Mouse (Mus musculus): ENCODE measurements at regions not wholly inside any gene's neighbourhood (a gene's known extent, or its start where the extent isn't known, plus 50 kb on each side); places are given as distances from the start of the nearest gene placed in this dataset.
A peak's percentile ranks its signal among the peaks of the same experiment; 100 is the strongest.

DNA sequence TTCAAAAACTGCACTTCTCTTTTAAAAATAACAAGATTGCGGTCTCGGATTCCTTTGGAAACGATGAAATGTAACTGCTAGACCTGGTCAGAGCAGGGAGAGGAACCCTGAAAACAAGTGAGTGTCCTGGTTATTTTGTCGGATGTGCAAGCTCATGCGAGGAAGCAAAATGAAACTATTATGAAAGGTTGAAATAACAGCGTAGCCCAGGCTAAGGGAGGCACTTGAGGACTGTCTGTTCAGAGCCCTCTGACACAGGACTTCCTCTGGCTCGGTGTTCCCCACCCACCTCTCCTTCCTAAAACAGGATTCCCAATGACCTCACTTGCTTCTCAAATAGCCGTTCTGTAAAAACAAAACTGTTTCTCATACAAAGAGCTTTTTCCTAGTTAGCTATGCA is 51.3 kb upstream of the S1pr1 start:
- H3K27ac ChIP-seq (ENCODE audit: low read length): peak overlapping the region; percentile 72; the same call in 1 of the 2 replicates
- no peaks in the 10 kb centered on the region for H3K9me3 ChIP-seq (ENCODE audit: low read length)
- H3K4me2 ChIP-seq (replicated peaks; ENCODE audit: low read depth, low read length): peak overlapping the region; percentile 26; the same call in 1 of the 2 replicates
- WGBS: 34% methylated on average over 8 of the region's 8 CpGs
- H3K9ac ChIP-seq (replicated peaks; ENCODE audit: low read length): no peak overlapping the region
- no peak for ATAC-seq (ENCODE audit: low FRiP score, low TSS enrichment)
- H3K4me3 ChIP-seq (ENCODE audit: low read length): 0 out of 2 replicates have a peak overlapping the region, but pooled peaks have one; percentile 15
- H3K4me1 ChIP-seq (ENCODE audit: insufficient read depth, low read length): no peaks in the 10 kb centered on the region
- H3K27me3 ChIP-seq (ENCODE audit: insufficient read depth, low read length): no peaks in the 10 kb centered on the region
- no peaks in the 10 kb centered on the region for H3K36me3 ChIP-seq (ENCODE audit: insufficient read depth, low read length)

DNA sequence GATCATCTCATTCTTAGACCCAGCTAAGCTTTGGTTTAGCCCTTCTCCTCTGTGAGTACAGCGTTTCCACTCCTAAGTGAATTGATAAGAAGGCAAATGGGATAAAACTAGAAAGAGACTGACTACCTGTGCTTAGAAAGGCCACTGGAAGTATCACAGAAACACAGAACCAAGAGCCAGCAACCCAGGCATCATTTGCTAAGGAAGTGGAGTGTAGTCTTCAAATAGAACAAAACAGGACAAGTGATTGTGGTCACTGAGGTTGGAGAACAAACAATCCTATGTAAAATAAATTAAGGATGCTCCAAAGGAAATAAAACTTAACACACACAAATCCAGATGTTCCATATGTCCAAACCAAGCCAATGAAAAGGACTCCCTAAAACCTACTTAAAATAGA is 53.4 kb upstream of the S1pr1 start:
- 97% methylated on average over 1 of the region's 1 CpGs for WGBS
- Histone ChIP-seq H3K27me3 (ENCODE audit: insufficient read depth, low read length) (no peaks in the 10 kb centered on the region), H3K4me2 (replicated peaks; ENCODE audit: low read depth, low read length) (no peak overlapping the region), H3K27ac (ENCODE audit: low read length) (peak overlapping the region; percentile 55; the same call in 1 of the 2 replicates), H3K9ac (replicated peaks; ENCODE audit: low read length) (no peak overlapping the region), H3K9me3 (ENCODE audit: low read length) (no peaks in the 10 kb centered on the region), H3K4me1 (ENCODE audit: insufficient read depth, low read length) (no peaks in the 10 kb centered on the region), H3K36me3 (ENCODE audit: insufficient read depth, low read length) (no peaks in the 10 kb centered on the region), H3K4me3 (ENCODE audit: low read length) (no peak overlapping the region)
- ATAC-seq (ENCODE audit: low FRiP score, low TSS enrichment): no peak

DNA sequence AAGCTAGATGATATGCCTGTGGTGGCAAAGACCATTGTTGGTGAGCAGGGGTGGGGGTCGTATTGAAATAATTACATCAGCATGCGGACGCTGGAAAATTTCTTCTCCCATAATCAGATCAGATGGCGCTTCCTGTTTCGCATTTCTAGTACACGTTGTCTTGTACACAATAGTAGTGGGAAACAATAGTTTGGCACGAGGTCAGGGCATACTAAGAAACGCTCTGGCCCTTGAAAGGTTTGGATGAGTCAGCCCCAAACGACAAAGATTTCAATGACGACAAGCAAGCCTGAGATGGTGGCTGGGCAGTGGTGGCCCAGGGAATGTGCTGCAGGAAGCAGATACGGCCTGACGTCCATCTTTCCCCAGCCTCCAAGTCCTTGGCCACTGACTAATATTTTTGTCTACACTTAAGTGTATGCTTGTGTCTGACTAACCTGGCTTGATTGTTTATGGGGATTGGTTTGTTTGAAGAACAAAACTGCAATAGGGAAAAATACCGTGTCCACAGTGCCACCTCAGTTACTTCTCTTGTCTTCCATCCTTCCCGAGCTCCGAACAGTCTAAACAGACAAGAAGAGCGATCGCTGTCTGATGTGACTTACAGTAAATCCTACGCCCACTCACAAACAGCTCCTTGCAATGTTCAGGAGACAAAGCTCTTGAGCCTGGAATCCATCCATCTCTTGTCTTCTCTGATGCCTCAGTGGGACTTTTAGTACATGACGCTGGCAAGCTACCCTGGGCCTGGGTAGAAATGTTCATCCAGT is 54.1 kb upstream of the S1pr1 start:
- Histone ChIP-seq H3K36me3 (ENCODE audit: insufficient read depth, low read length) (no peaks in the 10 kb centered on the region), H3K9me3 (ENCODE audit: low read length) (no peaks in the 10 kb centered on the region), H3K9ac (replicated peaks; ENCODE audit: low read length) (no peak overlapping the region), H3K27me3 (ENCODE audit: insufficient read depth, low read length) (no peaks in the 10 kb centered on the region), H3K27ac (ENCODE audit: low read length) (0 out of 2 replicates have a peak overlapping the region, but pooled peaks have one; percentile 32), H3K4me3 (ENCODE audit: low read length) (no peak overlapping the region), H3K4me2 (replicated peaks; ENCODE audit: low read depth, low read length) (no peak overlapping the region), H3K4me1 (ENCODE audit: insufficient read depth, low read length) (no peaks in the 10 kb centered on the region)
- peak; percentile 31; the same call in 1 of the 2 replicates for ATAC-seq (ENCODE audit: low FRiP score, low TSS enrichment)
- 82% methylated on average over 19 of the region's 19 CpGs for WGBS

DNA sequence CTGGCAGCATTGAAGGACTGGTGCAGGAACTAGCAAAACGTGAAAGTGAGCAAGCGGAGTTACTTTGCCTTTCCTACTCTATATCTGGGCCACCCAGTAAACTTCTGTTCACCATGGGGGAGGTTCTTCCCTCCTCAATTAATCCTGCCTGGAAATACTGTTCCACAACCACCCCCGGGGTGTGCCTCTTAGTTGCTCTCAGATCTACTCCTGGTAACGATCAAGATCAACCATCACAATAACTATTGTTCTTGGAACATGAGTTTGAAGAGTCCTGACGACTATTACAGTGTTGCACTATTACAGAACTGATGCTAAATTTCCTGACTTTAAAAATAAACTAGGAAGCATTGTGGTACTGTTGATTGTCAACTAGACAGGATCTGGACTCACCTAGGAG is 57.8 kb upstream of the S1pr1 start:
- ATAC-seq (ENCODE audit: low FRiP score, low TSS enrichment): no peak
- Histone ChIP-seq H3K36me3 (ENCODE audit: insufficient read depth, low read length) (no peaks in the 10 kb centered on the region), H3K4me2 (replicated peaks; ENCODE audit: low read depth, low read length) (no peak overlapping the region), H3K9me3 (ENCODE audit: low read length) (no peaks in the 10 kb centered on the region), H3K4me1 (ENCODE audit: insufficient read depth, low read length) (no peaks in the 10 kb centered on the region), H3K27ac (ENCODE audit: low read length) (no peak overlapping the region), H3K27me3 (ENCODE audit: insufficient read depth, low read length) (no peaks in the 10 kb centered on the region), H3K9ac (replicated peaks; ENCODE audit: low read length) (no peak overlapping the region), H3K4me3 (ENCODE audit: low read length) (no peak overlapping the region)
- 77% methylated on average over 5 of the region's 5 CpGs for WGBS

DNA sequence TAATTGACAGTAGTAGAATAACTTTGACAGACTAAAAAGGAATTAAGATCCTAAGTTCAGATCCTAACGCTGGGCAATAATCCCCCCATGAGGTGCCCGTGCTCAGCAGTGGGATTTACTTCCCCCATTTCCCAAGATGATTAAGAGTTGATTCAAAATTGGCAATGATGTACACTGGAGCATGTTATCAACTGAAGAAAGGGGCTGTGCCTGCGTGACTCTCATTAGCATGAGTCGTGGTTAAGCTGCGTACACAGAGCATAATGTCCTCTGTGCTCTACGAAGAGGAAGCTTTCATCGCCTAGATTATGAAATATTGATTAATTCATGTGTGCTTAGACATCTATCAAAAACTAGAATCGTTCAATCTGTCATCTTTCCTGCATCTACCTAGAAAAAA is 59.4 kb upstream of the S1pr1 start:
- Histone ChIP-seq H3K36me3 (ENCODE audit: insufficient read depth, low read length) (no peaks in the 10 kb centered on the region), H3K4me2 (replicated peaks; ENCODE audit: low read depth, low read length) (no peak overlapping the region), H3K4me3 (ENCODE audit: low read length) (no peak overlapping the region), H3K4me1 (ENCODE audit: insufficient read depth, low read length) (no peaks in the 10 kb centered on the region), H3K27ac (ENCODE audit: low read length) (no peak overlapping the region), H3K9me3 (ENCODE audit: low read length) (no peaks in the 10 kb centered on the region), H3K9ac (replicated peaks; ENCODE audit: low read length) (no peak overlapping the region), H3K27me3 (ENCODE audit: insufficient read depth, low read length) (no peaks in the 10 kb centered on the region)
- no peak for ATAC-seq (ENCODE audit: low FRiP score, low TSS enrichment)
- 80% methylated on average over 8 of the region's 8 CpGs for WGBS

DNA sequence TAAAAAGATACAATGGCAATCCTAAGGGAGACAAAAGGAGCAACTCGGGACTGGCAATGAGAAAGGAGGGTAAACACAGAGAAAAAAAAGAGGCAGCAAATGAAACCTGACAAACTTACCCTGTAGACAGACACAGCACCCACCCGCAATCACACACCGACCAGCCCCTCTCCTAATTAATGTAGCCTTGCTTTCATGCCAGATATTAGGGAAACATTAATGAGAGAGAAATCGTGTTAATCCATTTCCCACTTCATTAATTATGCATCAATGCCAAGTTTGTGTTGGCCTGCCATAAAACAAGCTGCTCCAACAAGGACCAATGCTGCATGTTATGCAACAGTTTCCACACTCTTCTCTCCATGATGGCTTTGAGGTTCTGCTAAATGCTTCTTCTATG is 59.9 kb upstream of the S1pr1 start:
- Histone ChIP-seq H3K27me3 (ENCODE audit: insufficient read depth, low read length) (no peaks in the 10 kb centered on the region), H3K4me3 (ENCODE audit: low read length) (no peak overlapping the region), H3K27ac (ENCODE audit: low read length) (no peak overlapping the region), H3K4me1 (ENCODE audit: insufficient read depth, low read length) (no peaks in the 10 kb centered on the region), H3K9me3 (ENCODE audit: low read length) (no peaks in the 10 kb centered on the region), H3K9ac (replicated peaks; ENCODE audit: low read length) (no peak overlapping the region), H3K4me2 (replicated peaks; ENCODE audit: low read depth, low read length) (no peak overlapping the region), H3K36me3 (ENCODE audit: insufficient read depth, low read length) (no peaks in the 10 kb centered on the region)
- ATAC-seq (ENCODE audit: low FRiP score, low TSS enrichment): no peak
- WGBS: 59% methylated on average over 4 of the region's 4 CpGs

DNA sequence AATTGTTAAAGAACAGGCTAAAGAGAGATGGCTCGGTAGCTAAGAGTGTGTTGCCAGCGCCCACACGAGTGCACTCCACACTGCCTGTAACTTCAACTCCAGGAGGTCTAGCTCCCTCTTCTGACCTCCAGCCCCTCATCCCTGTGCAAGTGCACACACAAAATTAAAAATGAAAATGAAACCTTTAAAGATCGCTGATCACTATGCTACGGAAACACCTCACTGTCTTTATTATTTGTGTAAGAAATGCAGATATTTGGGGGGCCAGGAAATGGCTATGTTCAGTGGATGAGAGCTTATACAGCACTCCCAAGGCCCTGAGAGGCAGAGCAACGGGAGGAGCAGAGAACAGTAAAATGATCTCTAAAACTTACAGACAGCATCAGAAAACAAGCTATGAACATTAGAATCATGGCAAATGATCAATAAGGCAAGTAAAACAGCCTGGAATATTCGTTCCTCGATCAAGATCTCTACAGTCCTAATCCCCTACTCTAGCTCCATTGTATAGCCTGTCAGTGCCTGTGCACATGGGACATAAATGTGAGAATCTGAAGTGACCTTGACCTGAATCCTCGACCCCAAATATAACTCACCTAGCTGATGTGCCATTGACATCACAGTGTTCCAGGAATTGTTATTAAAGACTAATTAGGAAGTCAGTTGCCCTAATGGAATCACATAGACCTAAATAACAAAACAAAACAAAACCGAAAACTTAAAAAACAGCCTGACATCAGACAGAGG is 64.4 kb upstream of the S1pr1 start:
- WGBS: 83% methylated on average over 10 of the region's 10 CpGs
- no peak for ATAC-seq (ENCODE audit: low FRiP score, low TSS enrichment)
- H3K4me2 ChIP-seq (replicated peaks; ENCODE audit: low read depth, low read length): no peak overlapping the region

DNA sequence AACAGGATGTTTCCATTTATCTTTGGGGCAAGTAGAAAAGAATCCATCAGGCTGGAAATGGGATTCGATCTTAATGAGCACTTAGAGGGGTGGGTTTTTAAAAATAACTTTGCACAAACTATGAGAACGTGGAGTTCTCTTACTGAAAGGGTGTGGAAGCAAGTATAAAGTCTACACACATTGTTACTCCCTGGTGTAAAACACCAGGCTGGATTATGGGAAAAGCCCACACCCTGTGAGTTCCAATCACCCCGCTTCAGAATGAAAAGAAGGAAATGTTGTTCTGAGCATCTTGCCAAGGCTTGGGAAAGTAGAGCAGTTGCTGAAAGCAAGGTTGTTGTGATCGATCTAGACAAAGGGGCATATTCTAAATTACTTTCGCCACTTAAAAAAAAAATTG is 65.0 kb upstream of the S1pr1 start:
- Histone ChIP-seq H3K27me3 (ENCODE audit: insufficient read depth, low read length) (no peaks in the 10 kb centered on the region), H3K4me1 (ENCODE audit: insufficient read depth, low read length) (no peaks in the 10 kb centered on the region), H3K27ac (ENCODE audit: low read length) (no peak overlapping the region), H3K4me2 (replicated peaks; ENCODE audit: low read depth, low read length) (no peak overlapping the region), H3K9me3 (ENCODE audit: low read length) (no peaks in the 10 kb centered on the region), H3K9ac (replicated peaks; ENCODE audit: low read length) (no peak overlapping the region), H3K4me3 (ENCODE audit: low read length) (no peak overlapping the region), H3K36me3 (ENCODE audit: insufficient read depth, low read length) (no peaks in the 10 kb centered on the region)
- 83% methylated on average over 5 of the region's 5 CpGs for WGBS
- no peak for ATAC-seq (ENCODE audit: low FRiP score, low TSS enrichment)

More for the DNA sequence above, 64.4 kb upstream of the S1pr1 start:
- H3K27ac ChIP-seq (ENCODE audit: low read length): no peak overlapping the region
- no peaks in the 10 kb centered on the region for H3K27me3 ChIP-seq (ENCODE audit: insufficient read depth, low read length)
- no peaks in the 10 kb centered on the region for H3K9me3 ChIP-seq (ENCODE audit: low read length)
- H3K36me3 ChIP-seq (ENCODE audit: insufficient read depth, low read length): no peaks in the 10 kb centered on the region
- no peak overlapping the region for H3K4me3 ChIP-seq (ENCODE audit: low read length)
- H3K4me1 ChIP-seq (ENCODE audit: insufficient read depth, low read length): no peaks in the 10 kb centered on the region
- no peak overlapping the region for H3K9ac ChIP-seq (replicated peaks; ENCODE audit: low read length)

DNA sequence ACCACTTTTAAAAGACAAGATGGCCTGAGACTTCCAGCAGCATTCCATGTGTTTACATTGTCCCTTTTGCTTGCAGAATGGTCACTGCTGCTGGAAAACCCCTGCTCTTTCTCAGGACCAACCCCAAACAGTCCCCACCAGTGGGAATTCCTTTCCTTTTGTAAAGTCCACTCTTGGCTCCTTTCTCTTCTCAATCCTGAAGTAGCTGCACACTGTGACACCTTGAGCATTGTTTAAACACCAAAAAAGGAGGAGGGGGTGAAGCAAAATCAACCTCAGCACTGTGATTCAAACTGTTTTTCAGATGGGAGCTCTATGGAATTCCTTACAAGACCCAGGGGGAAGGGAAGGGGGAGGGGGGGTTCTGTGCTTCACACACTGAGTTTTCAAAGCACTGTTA is 67.9 kb upstream of the S1pr1 start:
- Histone ChIP-seq H3K4me3 (ENCODE audit: low read length) (no peak overlapping the region), H3K36me3 (ENCODE audit: insufficient read depth, low read length) (no peaks in the 10 kb centered on the region), H3K27me3 (ENCODE audit: insufficient read depth, low read length) (no peaks in the 10 kb centered on the region), H3K9ac (replicated peaks; ENCODE audit: low read length) (no peak overlapping the region), H3K9me3 (ENCODE audit: low read length) (no peaks in the 10 kb centered on the region), H3K4me2 (replicated peaks; ENCODE audit: low read depth, low read length) (no peak overlapping the region), H3K27ac (ENCODE audit: low read length) (no peak overlapping the region), H3K4me1 (ENCODE audit: insufficient read depth, low read length) (no peaks in the 10 kb centered on the region)
- no peak for ATAC-seq (ENCODE audit: low FRiP score, low TSS enrichment)

DNA sequence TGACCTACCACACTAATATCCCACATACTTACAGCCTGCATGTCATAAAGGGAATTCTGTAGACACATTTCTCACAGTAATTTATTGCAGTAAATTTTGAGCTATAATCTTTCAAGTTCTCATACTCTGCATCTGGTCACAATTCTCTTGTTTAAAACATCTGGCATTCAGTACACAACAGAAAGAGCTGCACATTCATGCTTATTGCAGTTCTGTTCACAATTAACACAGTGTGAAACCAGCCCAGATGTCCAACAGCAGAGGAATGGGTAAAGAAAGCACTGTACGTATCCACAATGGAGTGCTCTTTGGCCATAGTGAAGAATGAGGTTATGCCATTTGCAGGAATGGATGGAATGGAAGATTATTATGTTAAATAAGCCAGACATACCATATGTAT is 72.5 kb upstream of the S1pr1 start:
- Histone ChIP-seq H3K27ac (ENCODE audit: low read length) (no peak overlapping the region), H3K9me3 (ENCODE audit: low read length) (no peaks in the 10 kb centered on the region), H3K4me1 (ENCODE audit: insufficient read depth, low read length) (no peaks in the 10 kb centered on the region), H3K4me3 (ENCODE audit: low read length) (no peak overlapping the region), H3K9ac (replicated peaks; ENCODE audit: low read length) (no peak overlapping the region), H3K36me3 (ENCODE audit: insufficient read depth, low read length) (no peaks in the 10 kb centered on the region), H3K4me2 (replicated peaks; ENCODE audit: low read depth, low read length) (no peak overlapping the region), H3K27me3 (ENCODE audit: insufficient read depth, low read length) (no peaks in the 10 kb centered on the region)
- ATAC-seq (ENCODE audit: low FRiP score, low TSS enrichment): no peak
- 86% methylated on average over 1 of the region's 1 CpGs for WGBS

All from kidney, embryonic 16.5 days (tissue).